Mouse (Mus musculus): ENCODE measurements around the gene Smn1. TPM values are rescaled to one million over a fixed set of nuclear protein-coding genes. Genes with fewer than 3 reads are reported as not detected.

The Smn1 gene
- total RNA-seq (2023): 10 to 100 TPM; 41.2 to 45.3 TPM

GRCm38 (mm10) chr13:100124423-100125257, at the start of gene Smn1:
TSS of gene Smn1 (plus strand) at chr13:100124852.

GRCm38 (mm10) chr13:100103748-100104254, 20.9 kb upstream of the Smn1 start, which contains the start of gene Bdp1:
TSS of gene Bdp1 (minus strand) at chr13:100104070.

GRCm38 (mm10) chr13:100107652-100108472, 16.8 kb upstream of the Smn1 start, which contains the start of gene Serf1:
TSS of gene Serf1 (plus strand) at chr13:100108012.

Other genes starting within 250 kb of the Smn1 start
- not detected for gene Cartpt, start 223.8 kb upstream of the Smn1 start, total RNA-seq (2023)
- 1 to 10 TPM; 4.5 to 6.1 TPM for gene Mccc2, start 109.2 kb upstream of the Smn1 start, total RNA-seq (2023)
- 10 to 100 TPM; 39.2 to 40.5 TPM for gene Bdp1, start 20.8 kb upstream of the Smn1 start, total RNA-seq (2023)
- gene Serf1, start 16.8 kb upstream of the Smn1 start, total RNA-seq (2023): 1 to 10 TPM; 2.3 to 4.3 TPM
- gene Naip2, start 77.2 kb downstream of the Smn1 start, total RNA-seq (2023): 10 to 100 TPM; 49.6 to 51.4 TPM
- gene Naip5, start 121.5 kb downstream of the Smn1 start, total RNA-seq (2023): 10 to 100 TPM; 26.0 to 31.7 TPM
- gene Naip6, start 192.8 kb downstream of the Smn1 start, total RNA-seq (2023): 10 to 100 TPM; 17.4 to 20.9 TPM